Mouse (Mus musculus): ENCODE results near the gene Galnt10. TPM values are rescaled to one million over a fixed set of nuclear protein-coding genes. Genes with fewer than 3 reads are reported as not detected.
A peak's percentile ranks its signal among the peaks of the same experiment; 100 is the strongest.

Galnt10 gene
- total RNA-seq, 2 experiments from 2014 or later: 44.5 to 46.2 TPM

DNA sequence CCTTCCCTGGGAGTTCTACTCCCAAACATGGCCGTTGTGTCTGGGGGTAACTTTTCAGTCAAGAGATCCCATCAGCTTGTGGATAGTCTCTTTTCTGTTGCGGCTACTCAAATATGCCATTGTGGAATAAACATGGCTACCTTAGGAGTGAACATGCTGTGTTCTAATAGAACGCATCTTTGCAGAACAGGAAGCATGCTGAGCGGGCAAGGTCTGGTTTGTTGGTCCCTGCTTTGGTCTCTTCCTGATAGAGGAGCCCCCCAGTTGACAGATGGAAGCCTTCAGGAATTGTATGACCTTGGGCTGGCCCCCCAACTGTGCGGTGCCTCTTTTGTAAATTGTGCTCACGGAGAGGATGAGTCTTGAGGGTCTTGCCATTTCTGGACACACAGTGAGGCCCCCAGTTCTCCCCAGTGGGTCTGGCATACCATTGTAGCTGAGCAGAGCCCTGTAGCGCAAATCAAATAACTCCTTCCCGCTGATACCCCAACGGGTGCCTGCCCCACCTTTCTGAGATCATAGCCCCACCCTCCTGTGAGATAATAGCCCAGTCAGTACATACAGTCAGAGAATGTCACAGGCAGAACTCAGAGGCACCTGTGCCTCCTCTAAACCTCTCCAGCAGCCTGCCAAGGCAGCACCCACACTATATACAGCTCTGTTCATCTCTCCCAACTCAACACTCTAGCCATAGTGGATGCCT, 12.3 kb downstream of the Galnt10 start:
- DNase-seq (ENCODE audit: low spot score in 2 of 2): no peak

DNA sequence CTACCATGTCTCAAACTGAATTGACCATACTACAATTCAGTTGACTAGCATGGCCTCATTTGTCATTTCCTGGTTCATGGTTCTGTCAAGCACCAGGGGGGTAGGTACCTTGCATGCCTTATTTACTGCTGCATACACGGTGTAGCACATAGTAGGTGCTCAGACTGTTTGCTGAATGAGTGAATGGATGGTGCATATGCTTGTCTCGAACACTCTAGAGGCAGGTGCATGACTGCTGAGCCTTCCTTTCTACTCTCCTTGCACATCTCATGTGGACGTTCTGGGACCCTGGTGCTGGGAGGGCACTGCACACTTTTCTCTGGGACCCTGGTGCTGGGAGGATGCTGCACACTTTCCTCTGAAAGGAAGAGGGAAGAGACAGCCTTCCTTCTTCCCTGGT, 13.0 kb downstream of the Galnt10 start:
- no peak for DNase-seq (ENCODE audit: low spot score in 2 of 2)

DNA sequence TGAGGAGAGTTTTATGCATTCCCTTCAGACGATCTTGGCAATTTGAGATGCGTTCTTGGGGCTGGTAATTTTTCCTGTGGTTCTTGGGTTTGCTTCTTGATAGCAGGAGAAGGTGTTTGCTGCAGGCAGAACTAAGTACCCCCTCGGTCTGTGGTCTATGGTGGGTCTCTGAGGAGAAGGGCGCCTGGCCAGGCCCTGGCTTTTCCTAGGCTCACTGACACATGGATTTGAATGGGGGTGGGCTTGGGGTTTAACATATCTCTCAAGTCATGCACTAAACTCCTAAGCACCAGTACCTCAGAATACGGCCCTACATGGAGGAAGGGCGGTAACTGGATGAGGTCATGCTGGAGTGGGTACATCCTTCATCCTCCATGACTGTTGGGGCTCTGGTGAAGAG, 13.5 kb downstream of the Galnt10 start:
- no peak for DNase-seq (ENCODE audit: low spot score in 2 of 2)

DNA sequence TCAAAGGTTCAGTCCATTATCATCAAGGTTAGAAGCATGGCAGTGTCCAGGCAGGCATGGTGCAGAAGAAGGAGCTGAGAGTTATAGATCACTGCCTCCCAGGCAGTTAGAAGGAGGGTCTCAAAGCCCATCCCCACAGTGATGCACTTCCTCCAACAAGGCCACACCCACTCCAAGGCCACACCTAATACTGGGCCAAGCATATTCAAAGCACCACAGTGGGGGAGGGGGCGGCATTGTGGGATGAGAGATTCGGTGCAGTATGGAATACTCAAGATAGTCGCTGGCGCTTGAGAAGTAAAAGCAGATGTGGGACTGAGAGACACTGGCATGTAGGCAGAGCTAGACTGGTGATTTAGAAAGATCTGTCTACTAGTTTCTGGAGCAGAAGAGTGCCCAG, 14.9 kb downstream of the Galnt10 start:
- DNase-seq (ENCODE audit: low spot score in 2 of 2): no peak

DNA sequence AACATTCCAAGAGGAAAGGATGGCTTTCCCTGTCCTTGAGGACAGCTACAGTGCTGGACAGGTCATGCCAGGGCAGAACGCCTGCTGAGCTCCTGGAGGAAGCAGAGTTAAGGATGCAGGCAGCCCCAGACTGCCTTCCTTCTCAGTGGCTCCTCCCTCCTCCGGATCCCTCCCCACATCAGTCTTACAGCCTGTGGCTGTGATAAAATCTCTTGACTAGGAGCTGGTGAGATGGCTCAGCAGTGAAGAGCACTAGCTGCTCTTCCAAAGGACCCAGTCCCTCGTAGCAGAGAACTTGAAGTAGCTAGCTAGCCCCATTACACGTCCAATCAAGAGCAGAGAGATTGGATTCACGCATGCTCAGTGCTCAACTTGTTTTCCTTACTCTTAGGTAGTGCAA, 15.6 kb downstream of the Galnt10 start:
- DNase-seq (ENCODE audit: low spot score in 2 of 2): no peak

DNA sequence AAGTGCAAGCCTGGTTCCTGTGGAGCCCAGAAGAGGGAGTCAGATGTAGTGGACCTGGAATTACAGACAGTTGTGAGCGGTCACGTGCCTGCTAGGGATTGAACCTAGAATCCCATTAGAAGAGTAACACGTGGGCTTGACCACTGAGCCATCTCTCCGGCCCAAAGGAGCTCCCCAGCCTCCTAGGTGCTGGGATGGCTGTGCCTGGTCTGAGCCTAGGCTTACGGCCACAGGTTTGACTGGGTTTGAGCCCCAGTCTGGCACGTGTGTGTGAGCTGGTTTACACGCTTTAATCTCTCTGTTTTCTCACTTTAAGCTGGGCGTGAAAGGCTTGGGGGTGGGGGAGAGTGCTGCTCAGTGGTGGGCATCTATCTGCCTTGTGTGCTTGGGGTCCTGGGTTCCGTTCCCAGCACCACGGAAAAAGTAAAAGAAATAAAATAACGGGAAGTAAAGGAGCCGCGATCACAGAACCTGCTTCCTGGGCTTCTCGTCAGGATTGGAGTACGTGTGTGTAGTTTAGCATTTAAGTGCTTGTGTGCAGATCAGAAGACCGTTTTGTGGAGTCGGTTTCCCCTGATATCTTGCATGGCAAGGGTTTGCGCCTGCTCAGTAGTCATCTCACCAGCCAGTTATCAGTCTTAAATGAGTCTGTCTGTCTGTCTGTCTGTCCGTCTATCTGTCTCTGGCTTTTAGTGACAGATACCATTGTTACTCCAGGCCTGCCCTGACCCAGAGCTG, 16.4 kb downstream of the Galnt10 start:
- DNase-seq (ENCODE audit: low spot score in 2 of 2): no peak

DNA sequence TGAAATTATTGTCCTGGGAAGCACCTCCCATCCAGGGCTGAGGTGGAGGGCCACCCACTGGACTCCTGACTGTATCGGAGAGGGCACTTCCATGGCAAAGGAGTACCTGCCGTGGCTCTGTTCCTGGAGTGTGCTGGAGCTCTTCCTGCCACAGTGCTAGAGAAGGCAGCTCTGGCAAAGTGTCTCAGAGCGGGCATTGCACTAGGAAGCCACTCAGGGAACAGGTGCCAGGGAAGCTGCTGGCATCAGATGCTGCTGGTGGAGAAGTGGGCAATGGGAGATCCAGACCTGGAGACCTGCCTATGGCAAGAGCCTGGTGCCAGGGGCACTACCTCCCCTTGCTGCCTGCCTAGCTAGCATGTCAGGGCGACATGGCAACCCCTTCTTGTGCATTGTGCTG, 17.0 kb downstream of the Galnt10 start:
- no peak for DNase-seq (ENCODE audit: low spot score in 2 of 2)

DNA sequence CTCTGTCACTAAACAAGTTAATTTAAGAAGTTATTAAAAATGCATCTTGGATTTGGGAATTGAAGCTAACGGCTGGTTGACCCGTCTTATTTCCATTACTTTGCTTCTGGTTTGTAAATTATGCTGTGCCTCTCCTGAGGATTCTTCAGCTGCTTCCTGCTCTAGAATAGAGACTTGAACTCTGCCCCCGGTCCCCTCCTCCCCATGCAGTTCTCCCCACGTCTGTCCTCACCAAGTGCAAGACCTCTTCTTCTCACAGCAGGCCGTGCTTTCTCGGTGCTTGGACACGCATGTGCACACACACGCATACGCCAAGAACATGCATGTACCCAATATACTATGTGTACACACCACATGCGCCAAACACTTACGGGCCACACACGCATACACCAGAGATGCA, 18.0 kb downstream of the Galnt10 start:
- DNase-seq (ENCODE audit: low spot score in 2 of 2): no peak

DNA sequence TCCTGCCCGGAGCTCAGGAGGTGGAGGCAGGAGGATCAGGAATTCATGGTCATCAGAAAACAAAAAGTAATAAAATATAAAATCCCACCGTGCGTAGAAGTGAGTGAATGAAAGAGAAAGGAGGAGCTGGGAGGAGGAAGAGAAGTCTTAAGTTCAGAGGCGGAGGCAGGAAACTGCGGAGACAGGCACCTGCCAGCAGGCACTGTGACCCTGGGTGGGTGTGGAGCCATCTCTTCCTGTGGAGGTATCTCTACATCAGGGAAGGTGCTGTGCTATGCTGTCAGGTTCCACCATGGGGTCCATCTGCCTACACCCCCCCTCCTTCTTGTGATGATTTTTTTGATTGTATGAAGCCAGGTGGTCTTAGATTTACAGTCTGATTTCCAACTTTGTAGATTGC, 19.5 kb downstream of the Galnt10 start:
- no peak for DNase-seq (ENCODE audit: low spot score in 2 of 2)

DNA sequence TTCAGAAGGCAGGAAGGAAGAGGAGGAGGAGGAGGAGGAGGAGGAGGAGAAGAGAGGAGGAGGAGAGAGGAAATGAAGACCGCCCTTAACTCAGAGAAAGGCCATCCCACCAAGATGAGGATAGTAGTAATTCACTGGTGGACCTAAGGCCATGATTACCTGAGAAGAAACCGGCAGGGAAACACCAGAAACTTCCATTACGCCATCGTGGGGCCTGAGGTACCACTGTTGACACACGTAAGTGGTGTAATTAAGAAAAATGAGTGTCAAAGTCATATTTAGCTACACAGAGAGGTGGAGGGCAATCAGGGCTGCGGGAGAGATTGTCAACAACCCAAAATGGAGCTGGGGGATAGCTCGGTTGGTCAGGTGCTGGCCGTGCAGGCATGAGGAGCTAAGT, 23.0 kb downstream of the Galnt10 start:
- no peak for DNase-seq (ENCODE audit: low spot score in 2 of 2)

DNA sequence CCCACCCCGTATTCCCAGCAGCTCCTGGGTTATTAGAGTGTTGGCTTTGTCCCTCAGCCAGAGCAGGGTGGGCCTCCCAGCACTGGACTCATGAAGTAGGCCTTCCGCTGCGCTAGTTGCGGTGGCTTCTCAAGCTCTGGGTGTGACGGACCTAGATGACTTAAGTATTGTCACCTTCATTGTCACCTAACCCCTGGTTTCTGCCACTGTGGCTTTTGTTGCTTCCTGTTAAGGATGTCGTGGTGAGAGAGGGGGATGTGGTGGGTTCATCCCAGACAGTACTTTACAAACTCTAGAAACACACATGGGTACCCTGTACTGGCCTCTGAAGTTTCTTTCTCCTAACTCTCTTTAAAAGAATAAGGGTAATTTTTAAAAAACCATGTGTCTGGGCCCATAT, 24.3 kb downstream of the Galnt10 start:
- no peak for DNase-seq (ENCODE audit: low spot score in 2 of 2)

DNA sequence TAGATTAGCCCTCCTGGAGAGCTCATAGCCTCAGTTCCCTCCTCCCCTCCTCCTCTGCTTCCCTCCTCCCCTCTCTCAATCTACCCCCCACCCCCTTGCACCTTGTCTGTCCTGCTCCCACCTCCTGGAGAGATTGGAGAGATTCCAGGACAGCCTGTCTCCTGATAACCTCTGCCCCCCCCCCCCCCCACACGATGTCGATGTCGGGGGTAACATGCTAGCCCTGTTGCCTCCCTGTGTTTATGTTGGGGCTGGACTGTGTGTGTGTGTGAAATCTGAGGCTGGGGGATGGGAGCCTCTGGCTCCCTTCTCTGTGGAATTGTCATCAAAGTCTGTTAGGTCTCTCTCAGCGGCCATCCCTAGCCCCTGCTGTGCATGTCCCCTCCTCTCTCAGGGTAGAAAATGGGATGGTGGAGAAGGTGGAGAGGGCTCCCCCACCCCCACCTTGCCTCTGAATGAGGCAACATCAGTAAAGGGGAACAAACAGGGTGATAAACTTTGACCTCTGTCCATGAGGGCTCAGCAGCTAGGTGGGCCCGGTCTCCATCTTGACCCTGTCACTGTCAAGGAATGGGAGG, 26.0 kb downstream of the Galnt10 start:
- DNase-seq (ENCODE audit: low spot score in 2 of 2): no peak

DNA sequence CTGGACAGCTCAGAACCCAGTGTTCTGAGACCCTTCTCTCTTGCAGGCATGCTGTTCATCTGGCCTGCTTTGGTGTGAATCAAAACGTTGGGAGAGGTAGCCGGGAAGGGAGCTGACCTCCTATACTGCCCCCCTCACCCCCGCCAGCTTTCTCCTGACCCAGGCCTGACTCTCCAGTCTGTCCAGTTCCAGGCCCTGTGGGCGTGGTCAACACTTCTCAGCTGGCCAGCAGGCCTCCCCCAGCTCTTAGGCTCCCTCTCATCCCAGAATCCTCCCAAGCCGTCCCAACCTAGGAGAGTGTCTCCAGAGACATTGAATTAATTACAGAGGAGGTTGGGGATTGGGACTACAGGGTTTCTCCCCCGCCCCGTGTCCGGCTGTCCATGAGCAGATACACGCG, 26.6 kb downstream of the Galnt10 start:
- no peak for DNase-seq (ENCODE audit: low spot score in 2 of 2)

DNA sequence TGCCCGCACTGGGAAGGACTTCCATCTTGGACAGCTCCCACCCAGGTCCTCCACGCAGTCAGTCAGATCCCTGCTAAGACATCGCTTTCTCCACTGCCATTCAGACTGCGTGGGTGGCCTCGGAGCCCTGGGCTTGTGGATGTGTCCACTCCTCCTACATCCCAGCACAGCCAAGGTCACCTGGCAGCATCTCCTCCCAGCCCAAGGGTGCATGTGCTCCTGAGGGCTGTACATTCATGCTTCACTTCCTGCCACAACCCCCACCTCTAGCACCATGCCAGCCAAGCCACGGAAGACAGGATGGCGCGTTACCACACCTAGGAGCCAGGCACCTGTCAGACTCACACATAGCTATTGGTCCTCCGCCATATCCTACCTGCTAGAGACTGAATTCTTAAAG, 27.8 kb downstream of the Galnt10 start:
- peak in 1 of 2 experiments; percentile 26 for DNase-seq (ENCODE audit: low spot score in 2 of 2)

DNA sequence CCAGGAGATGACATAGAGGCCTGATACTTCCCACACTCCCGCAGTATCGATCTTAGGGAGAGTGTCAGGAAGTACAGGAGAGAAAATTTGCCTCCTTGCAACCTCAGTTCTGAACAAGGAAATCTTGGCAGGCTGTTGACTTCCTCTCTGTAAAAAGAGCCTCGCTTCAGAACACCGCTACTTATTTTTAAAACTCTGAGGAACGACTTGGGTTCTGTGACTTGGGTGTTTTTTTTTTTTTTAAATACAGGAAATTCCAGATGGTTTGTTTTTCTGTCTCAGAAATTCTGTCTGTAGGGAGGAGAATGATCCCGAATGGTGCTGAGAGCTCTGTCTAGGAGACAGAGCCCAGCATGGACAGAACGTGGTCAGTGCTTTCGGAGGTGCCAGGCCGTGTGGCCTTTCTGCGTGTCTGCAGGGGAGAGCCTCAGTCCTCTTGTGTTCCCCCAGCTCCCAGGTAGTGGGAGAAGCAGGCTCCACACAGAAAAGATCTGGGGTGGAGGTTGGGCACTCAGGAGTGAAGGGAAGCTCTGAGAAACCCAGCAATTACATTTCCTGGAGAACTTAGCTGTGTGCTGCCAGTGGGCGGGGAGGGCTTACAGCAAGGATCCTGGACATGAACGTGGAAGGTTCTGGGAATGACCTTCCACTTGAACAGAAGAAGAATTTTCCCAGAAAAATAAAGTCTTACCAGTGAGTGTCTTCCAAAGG, 28.9 kb downstream of the Galnt10 start:
- DNase-seq (ENCODE audit: low spot score in 2 of 2): no peak

DNA sequence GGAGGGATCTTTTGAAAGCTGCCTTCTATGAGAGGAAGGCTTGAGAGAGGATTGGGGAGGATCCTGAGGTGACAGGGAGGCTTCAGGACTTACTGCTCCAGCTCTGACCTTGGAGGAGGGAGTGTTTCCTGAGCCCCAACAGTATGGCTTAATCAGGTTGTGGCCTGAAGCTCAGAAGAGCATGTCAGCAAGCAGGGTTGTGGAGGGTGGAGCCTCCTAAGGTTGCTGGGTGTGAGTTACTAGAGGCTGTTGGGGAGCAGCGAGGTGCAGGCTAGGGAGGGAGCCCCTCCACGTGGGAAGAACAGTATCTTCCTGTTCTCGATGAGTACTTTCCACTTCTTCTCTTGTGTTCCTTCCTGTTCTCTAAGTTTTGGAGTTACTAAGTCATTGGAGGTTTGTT, 32.0 kb downstream of the Galnt10 start:
- DNase-seq (ENCODE audit: low spot score in 2 of 2): no peak

DNA sequence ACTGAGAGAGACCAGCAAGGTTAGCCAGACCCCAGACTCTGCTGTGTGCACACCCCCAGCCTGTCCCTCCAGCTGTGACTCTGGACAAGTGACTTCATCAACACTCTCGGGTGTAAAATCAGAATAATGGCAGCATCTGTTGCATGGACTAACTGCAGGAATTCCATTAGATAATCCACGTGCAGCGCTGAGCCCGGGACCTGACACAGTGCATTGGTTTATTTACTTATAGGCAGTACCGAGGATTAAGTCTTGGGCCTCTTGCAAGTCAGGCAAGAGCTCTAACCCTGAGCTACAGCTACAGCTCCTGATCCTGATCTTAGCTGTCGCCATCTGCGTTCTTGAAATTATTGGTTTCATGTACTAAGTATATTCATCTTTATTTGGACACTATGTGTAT, 37.3 kb downstream of the Galnt10 start:
- no peak for DNase-seq (ENCODE audit: low spot score in 2 of 2)

DNA sequence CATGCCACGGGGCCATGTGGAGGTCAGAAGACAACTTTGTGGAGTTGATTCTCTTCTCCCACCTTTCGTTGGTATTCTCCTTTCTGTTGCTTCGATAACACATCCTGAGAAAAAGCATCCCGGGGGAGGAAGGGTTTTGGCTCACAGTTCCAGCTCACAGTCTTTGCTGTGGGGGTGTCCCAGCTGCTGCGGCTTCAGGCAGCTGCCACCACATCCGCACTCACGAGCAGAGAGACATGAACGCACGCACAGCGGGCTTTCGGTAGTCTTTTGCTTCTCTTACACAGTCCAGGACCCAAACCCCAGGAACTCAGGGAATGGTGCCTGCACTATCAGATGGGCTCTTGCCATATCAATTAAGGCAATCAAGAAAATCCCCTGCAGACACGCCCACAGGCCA, 37.9 kb downstream of the Galnt10 start:
- no peak for DNase-seq (ENCODE audit: low spot score in 2 of 2)

DNA sequence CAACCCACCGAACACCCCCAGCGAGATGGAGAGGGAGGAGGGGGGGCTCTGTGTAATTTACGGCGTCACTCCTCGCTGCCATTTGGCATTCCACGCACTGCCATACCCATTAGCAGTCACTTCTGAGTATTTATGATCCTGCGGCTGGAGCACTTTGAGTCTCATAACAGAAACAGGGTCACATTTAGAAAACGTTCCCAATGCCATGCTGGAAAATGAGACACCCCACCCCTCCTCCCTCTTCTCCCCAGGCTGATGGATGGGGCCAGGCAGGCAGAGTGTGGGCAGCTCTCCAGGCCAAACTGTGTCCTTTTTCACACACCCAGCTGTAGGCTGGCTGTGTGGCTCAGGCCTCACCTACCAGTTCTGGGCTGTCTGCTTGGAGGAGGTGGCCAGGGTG, 38.7 kb downstream of the Galnt10 start:
- peak in 1 of 2 experiments; percentile 31 for DNase-seq (ENCODE audit: low spot score in 2 of 2)

DNA sequence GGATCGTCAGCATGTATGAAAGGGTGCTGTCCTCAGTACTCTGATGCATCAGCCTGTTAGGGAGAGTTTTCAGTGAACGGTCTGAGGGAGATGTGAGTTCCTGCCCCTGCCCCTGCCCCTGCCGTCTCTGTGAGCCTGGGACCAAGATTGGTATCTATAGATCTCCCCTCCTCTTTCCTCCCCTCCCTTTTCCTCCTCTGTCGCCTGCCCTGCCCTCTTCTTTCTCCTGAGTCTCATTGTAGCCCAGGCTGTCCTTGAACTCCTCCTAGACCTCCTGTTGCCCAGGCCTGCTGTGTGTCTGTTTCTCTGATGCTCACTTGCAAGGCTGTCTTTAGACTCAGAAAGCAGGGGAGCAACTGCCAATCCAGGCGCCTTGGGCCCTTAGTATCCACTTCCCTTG, 39.6 kb downstream of the Galnt10 start:
- DNase-seq (ENCODE audit: low spot score in 2 of 2): no peak

DNA sequence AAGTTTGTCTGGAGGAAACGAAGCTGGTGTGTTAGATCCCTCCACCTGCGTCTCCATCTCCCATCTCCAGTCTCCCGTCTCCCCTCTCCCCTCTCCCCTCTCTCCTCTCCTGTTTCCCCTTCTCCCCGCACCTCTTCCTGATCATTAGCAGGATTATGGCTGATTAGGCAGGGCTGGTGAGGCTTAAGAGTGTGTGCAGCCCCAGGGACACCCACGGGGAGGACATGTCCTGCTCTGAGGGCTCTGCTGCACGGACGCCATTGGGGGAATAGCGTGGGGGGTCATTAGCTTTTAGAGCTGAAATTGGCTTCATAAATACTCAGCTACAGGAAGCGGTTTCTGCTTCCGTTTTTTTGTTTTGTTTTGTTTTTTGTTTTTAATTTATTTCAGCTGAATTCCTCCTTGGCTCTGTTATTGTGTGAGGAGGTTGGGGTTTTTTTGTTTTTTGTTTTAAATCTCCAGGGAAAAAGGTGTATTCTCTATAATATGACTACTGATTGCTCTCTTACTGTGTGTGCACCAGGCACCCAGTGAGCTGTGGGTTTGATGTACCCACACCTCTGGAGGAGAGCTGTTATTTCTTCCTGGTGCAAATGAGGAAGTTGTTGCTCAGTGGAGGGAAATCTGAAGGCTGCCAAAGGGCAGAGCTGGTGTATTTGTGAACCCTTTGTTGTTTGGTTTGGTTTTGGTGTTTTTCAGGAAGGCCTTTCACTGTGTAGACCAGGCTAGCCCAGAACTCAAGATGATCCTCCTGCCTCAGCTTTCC, 40.6 kb downstream of the Galnt10 start:
- no peak for DNase-seq (ENCODE audit: low spot score in 2 of 2)
